Mouse (Mus musculus): ENCODE data around the gene Mrpl16.

- no peak for TF ChIP-seq CTCF (IDR thresholded peaks at IDR 0.05; ENCODE audit: borderline replicate concordance, insufficient read depth, low read depth, low read length)
- TF ChIP-seq POLR2A (IDR thresholded peaks at IDR 0.05; ENCODE audit: borderline replicate concordance, insufficient read depth, low read length), result no peak
Measured at GRCm38 (mm10) chr19:11736455-11736854, 33.7 kb upstream of the Mrpl16 start.

Data from cerebellum, adult 2 months (tissue).